Mouse (Mus musculus) MEL (cell line): Measurements from ENCODE around the gene Akt1s1.

Experiments
- BHLHE40 ChIP-seq: IDR thresholded peaks from 2 replicates; pipeline ENCODE4 v1.6.1; 2012; ENCODE audit warnings: low read depth, mild to moderate bottlenecking, inconsistent platforms, low read length, improper control_type of control experiment, borderline replicate concordance
- CHD2 ChIP-seq: IDR thresholded peaks from 2 replicates; pipeline ENCODE4 v1.6.1; 2011; ENCODE audit warnings: low read length, improper control_type of control experiment
- CTCF ChIP-seq, 3 experiments: IDR thresholded peaks in 2 of 3; conservative IDR thresholded peaks in 1 of 3; 2 replicates each; pipeline ENCODE4 v1.5.1; 2011 to 2012; ENCODE audit warnings: low read length in 3 of 3, low read depth in 2 of 3, mild to moderate bottlenecking in 2 of 3, improper control_type of control experiment in 1 of 3, inconsistent platforms in 1 of 3, mixed read lengths in 1 of 3, moderate library complexity in 1 of 3; ENCODE audit not compliant: control insufficient read depth in 1 of 3, insufficient read depth in 1 of 3, poor library complexity in 1 of 3, severe bottlenecking in 1 of 3
- E2F4 ChIP-seq: IDR thresholded peaks from 2 replicates; pipeline ENCODE4 v1.6.1; 2011; ENCODE audit warnings: low read depth, low read length, improper control_type of control experiment, borderline replicate concordance
- ELF1 ChIP-seq: IDR thresholded peaks from 2 replicates; pipeline ENCODE4 v1.6.1; 2014; ENCODE audit warnings: low read depth, mild to moderate bottlenecking, inconsistent platforms, low read length, improper control_type of control experiment, moderate library complexity
- GATA1 ChIP-seq: IDR thresholded peaks from 2 replicates; pipeline ENCODE4 v1.6.1; 2011; ENCODE audit warnings: low read depth, low read length, improper control_type of control experiment
- HCFC1 ChIP-seq: IDR thresholded peaks from 2 replicates; pipeline ENCODE4 v1.6.1; 2012; ENCODE audit warnings: low read depth, mild to moderate bottlenecking, inconsistent platforms, low read length, improper control_type of control experiment, moderate library complexity
- MAX ChIP-seq: IDR thresholded peaks from 2 replicates; pipeline ENCODE4 v1.6.1; 2011; ENCODE audit warnings: low read length, improper control_type of control experiment
- POLR2A ChIP-seq, 2 experiments: IDR thresholded peaks; 2 replicates each; pipeline ENCODE4 v1.6.1; 2011 to 2012; ENCODE audit warnings: low read length in 2 of 2, mild to moderate bottlenecking in 2 of 2, control low read depth in 1 of 2, improper control_type of control experiment in 1 of 2, low read depth in 1 of 2, moderate library complexity in 1 of 2; ENCODE audit not compliant: control insufficient read depth in 1 of 2, insufficient read depth in 1 of 2, poor library complexity in 1 of 2
- SMC3 ChIP-seq: IDR thresholded peaks from 2 replicates; pipeline ENCODE4 v1.6.1; 2011; ENCODE audit warnings: low read depth, low read length, improper control_type of control experiment
- TCF12 ChIP-seq: IDR thresholded peaks from 2 replicates; pipeline ENCODE4 v1.6.1; 2014; ENCODE audit warnings: low read depth, mild to moderate bottlenecking, inconsistent platforms, low read length, improper control_type of control experiment, moderate library complexity
- UBTF ChIP-seq: IDR thresholded peaks from 2 replicates; pipeline ENCODE4 v1.6.1; 2012; ENCODE audit warnings: low read depth, mild to moderate bottlenecking, inconsistent platforms, low read length, improper control_type of control experiment, moderate library complexity, borderline replicate concordance; ENCODE audit not compliant: insufficient read depth
- USF2 ChIP-seq, 2 experiments: IDR thresholded peaks; 2 replicates each; pipeline ENCODE4 v1.6.1; 2011 to 2012; ENCODE audit warnings: improper control_type of control experiment in 2 of 2, low read length in 2 of 2, borderline replicate concordance in 1 of 2, inconsistent platforms in 1 of 2, low read depth in 1 of 2, mild to moderate bottlenecking in 1 of 2; ENCODE audit not compliant: insufficient read depth in 1 of 2
- ZMIZ1 ChIP-seq: IDR thresholded peaks from 2 replicates; pipeline ENCODE4 v1.6.1; 2012; ENCODE audit warnings: low read depth, mild to moderate bottlenecking, inconsistent platforms, low read length, improper control_type of control experiment, moderate library complexity

GRCm38 (mm10) chr7:44894175-44894574 is 45.4 kb downstream of the Akt1s1 start:
- no peak for TF ChIP-seq CTCF (IDR thresholded peaks at IDR 0.05 in 2 of 3, conservative IDR thresholded peaks at IDR 0.05 in 1 of 3; ENCODE audit: control insufficient read depth in 1 of 3, insufficient read depth in 1 of 3, low read depth in 2 of 3, low read length in 3 of 3, poor library complexity in 1 of 3, severe bottlenecking in 1 of 3)
- TF ChIP-seq SMC3: no peak
- TF ChIP-seq POLR2A (IDR thresholded peaks at IDR 0.05; ENCODE audit: control insufficient read depth in 1 of 2, insufficient read depth in 1 of 2, low read depth in 1 of 2, low read length in 2 of 2, poor library complexity in 1 of 2): no peak
- TF ChIP-seq E2F4: no peak
- no peak for TF ChIP-seq CHD2
- no peak for TF ChIP-seq HCFC1
- TF ChIP-seq GATA1: no peak
- no peak for TF ChIP-seq UBTF
- no peak for TF ChIP-seq ZMIZ1
- TF ChIP-seq BHLHE40: no peak
- no peak for TF ChIP-seq MAX
- no peak for TF ChIP-seq TCF12
- no peak for TF ChIP-seq ELF1
- TF ChIP-seq USF2 (IDR thresholded peaks at IDR 0.05; ENCODE audit: borderline replicate concordance in 1 of 2, insufficient read depth in 1 of 2, low read depth in 1 of 2, low read length in 2 of 2): no peak
